Mouse (Mus musculus): ENCODE data around the gene Ptpn23. TPM values are rescaled to one million over a fixed set of nuclear protein-coding genes. Genes with fewer than 3 reads are reported as not detected.

Gene Ptpn23
- polyA plus RNA-seq (2015; fragmentation: Nextera tagmentation; extraction: Ambion mirVana), result 10.0 and 10.8 TPM in 2 replicates

GRCm38 (mm10) chr9:110408099-110408773 lies at the start of gene Ptpn23:
Gene Ptpn23 (minus strand): TSS chr9:110408213.
- H3K4me2 ChIP-seq (replicated peaks; ENCODE audit: low read depth), result peak within 1 kb of the TSS; percentile 81
- peak within 1 kb of the TSS; percentile 93 for H3K4me3 ChIP-seq (ENCODE audit: low read depth, low read length)
- no peaks in the 10 kb centered on the region for H3K27me3 ChIP-seq (replicated peaks; ENCODE audit: control insufficient read depth, insufficient read depth, low read length)
- no peaks in the 10 kb centered on the region for H3K4me1 ChIP-seq (replicated peaks; ENCODE audit: control insufficient read depth, insufficient read depth, low read length)
- H3K27ac ChIP-seq (ENCODE audit: low read depth, low read length), result peak within 1 kb of the TSS; percentile 69
- H3K36me3 ChIP-seq (ENCODE audit: control insufficient read depth, insufficient read depth), result no peaks in the 10 kb centered on the region
- TF ChIP-seq CTCF (IDR thresholded peaks at IDR 0.05; ENCODE audit: low read depth), result no peak
- no peaks in the 10 kb centered on the region for H3K9me3 ChIP-seq (ENCODE audit: control insufficient read depth)
- peak within 1 kb of the TSS; percentile 85 for H3K9ac ChIP-seq (ENCODE audit: low read depth, low read length)
- peak; percentile 95 for ATAC-seq
- under 1% methylated on average over 39 of the region's 39 CpGs for WGBS

GRCm38 (mm10) chr9:110452523-110452922 lies 44.5 kb upstream of the Ptpn23 start:
- Histone ChIP-seq H3K9me3 (ENCODE audit: control insufficient read depth) (no peaks in the 10 kb centered on the region), H3K4me1 (replicated peaks; ENCODE audit: control insufficient read depth, insufficient read depth, low read length) (no peaks in the 10 kb centered on the region), H3K27ac (ENCODE audit: low read depth, low read length) (no peak overlapping the region), H3K4me2 (replicated peaks; ENCODE audit: low read depth) (no peak overlapping the region), H3K36me3 (ENCODE audit: control insufficient read depth, insufficient read depth) (peaks cover 23% of the 10 kb centered on the region; the same call in 1 of the 2 replicates), H3K4me3 (ENCODE audit: low read depth, low read length) (no peak overlapping the region), H3K27me3 (replicated peaks; ENCODE audit: control insufficient read depth, insufficient read depth, low read length) (no peaks in the 10 kb centered on the region), H3K9ac (ENCODE audit: low read depth, low read length) (no peak overlapping the region)
- ATAC-seq, result no peak
- no peak for TF ChIP-seq CTCF (IDR thresholded peaks at IDR 0.05; ENCODE audit: low read depth)
- WGBS, result 76% methylated on average over 3 of the region's 3 CpGs

GRCm38 (mm10) chr9:110448857-110449617 lies 41.0 kb upstream of the Ptpn23 start:
- Histone ChIP-seq H3K4me3 (ENCODE audit: low read depth, low read length) (no peak overlapping the region), H3K9ac (ENCODE audit: low read depth, low read length) (no peak overlapping the region), H3K4me1 (replicated peaks; ENCODE audit: control insufficient read depth, insufficient read depth, low read length) (no peaks in the 10 kb centered on the region), H3K36me3 (ENCODE audit: control insufficient read depth, insufficient read depth) (peaks cover 32% of the 10 kb centered on the region; the same call in 1 of the 2 replicates), H3K27me3 (replicated peaks; ENCODE audit: control insufficient read depth, insufficient read depth, low read length) (no peaks in the 10 kb centered on the region), H3K4me2 (replicated peaks; ENCODE audit: low read depth) (no peak overlapping the region), H3K27ac (ENCODE audit: low read depth, low read length) (no peak overlapping the region), H3K9me3 (ENCODE audit: control insufficient read depth) (no peaks in the 10 kb centered on the region)
- peak; percentile 92 for TF ChIP-seq CTCF (IDR thresholded peaks at IDR 0.05; ENCODE audit: low read depth)
- peak; percentile 75 for ATAC-seq
- WGBS, result 25% methylated on average over 11 of the region's 11 CpGs

GRCm38 (mm10) chr9:110448356-110448755 lies 40.3 kb upstream of the Ptpn23 start:
- Histone ChIP-seq H3K4me1 (replicated peaks; ENCODE audit: control insufficient read depth, insufficient read depth, low read length) (no peaks in the 10 kb centered on the region), H3K27ac (ENCODE audit: low read depth, low read length) (no peak overlapping the region), H3K9ac (ENCODE audit: low read depth, low read length) (no peak overlapping the region), H3K9me3 (ENCODE audit: control insufficient read depth) (no peaks in the 10 kb centered on the region), H3K4me3 (ENCODE audit: low read depth, low read length) (no peak overlapping the region), H3K36me3 (ENCODE audit: control insufficient read depth, insufficient read depth) (peaks cover 32% of the 10 kb centered on the region; the same call in 1 of the 2 replicates), H3K27me3 (replicated peaks; ENCODE audit: control insufficient read depth, insufficient read depth, low read length) (no peaks in the 10 kb centered on the region), H3K4me2 (replicated peaks; ENCODE audit: low read depth) (no peak overlapping the region)
- ATAC-seq, result no peak
- 78% methylated on average over 15 of the region's 15 CpGs for WGBS
- no peak for TF ChIP-seq CTCF (IDR thresholded peaks at IDR 0.05; ENCODE audit: low read depth)

- no peaks in the 10 kb centered on the region for H3K27me3 ChIP-seq (replicated peaks; ENCODE audit: control insufficient read depth, insufficient read depth, low read length)
- H3K27ac ChIP-seq (ENCODE audit: low read depth, low read length), result no peak overlapping the region
- H3K4me2 ChIP-seq (replicated peaks; ENCODE audit: low read depth), result no peak overlapping the region
- no peak overlapping the region for H3K9ac ChIP-seq (ENCODE audit: low read depth, low read length)
- H3K4me3 ChIP-seq (ENCODE audit: low read depth, low read length), result no peak overlapping the region
- no peaks in the 10 kb centered on the region for H3K9me3 ChIP-seq (ENCODE audit: control insufficient read depth)
- no peak for ATAC-seq
- no peaks in the 10 kb centered on the region for H3K4me1 ChIP-seq (replicated peaks; ENCODE audit: control insufficient read depth, insufficient read depth, low read length)
- WGBS, result 88% methylated on average over 6 of the region's 6 CpGs
- no peak for TF ChIP-seq CTCF (IDR thresholded peaks at IDR 0.05; ENCODE audit: low read depth)
- peaks cover 21% of the 10 kb centered on the region for H3K36me3 ChIP-seq (ENCODE audit: control insufficient read depth, insufficient read depth)
Observed at GRCm38 (mm10) chr9:110440559-110440958, 32.5 kb upstream of the Ptpn23 start.

- WGBS, result 63% methylated on average over 4 of the region's 5 CpGs
- Histone ChIP-seq H3K4me3 (ENCODE audit: low read depth, low read length) (no peak overlapping the region), H3K36me3 (ENCODE audit: control insufficient read depth, insufficient read depth) (peaks cover 26% of the 10 kb centered on the region), H3K4me2 (replicated peaks; ENCODE audit: low read depth) (no peak overlapping the region), H3K27ac (ENCODE audit: low read depth, low read length) (no peak overlapping the region), H3K9ac (ENCODE audit: low read depth, low read length) (no peak overlapping the region), H3K9me3 (ENCODE audit: control insufficient read depth) (no peaks in the 10 kb centered on the region), H3K27me3 (replicated peaks; ENCODE audit: control insufficient read depth, insufficient read depth, low read length) (no peaks in the 10 kb centered on the region), H3K4me1 (replicated peaks; ENCODE audit: control insufficient read depth, insufficient read depth, low read length) (no peaks in the 10 kb centered on the region)
- peak; percentile 19; the same call in 1 of the 2 replicates for ATAC-seq
- 0 out of 2 replicates have a peak, but pooled peaks have one; percentile 29 for TF ChIP-seq CTCF (IDR thresholded peaks at IDR 0.05; ENCODE audit: low read depth)
Observed at GRCm38 (mm10) chr9:110440049-110440448, 32.0 kb upstream of the Ptpn23 start.
